Mouse (Mus musculus) urinary bladder, postnatal 36 days (tissue): Measurements from ENCODE around the gene Gm13101.
A peak's percentile ranks its signal among the peaks of the same experiment; 100 is the strongest.
"Not testable (repeated sequence)": the region's sequence is repeated elsewhere in the genome, so short reads cannot be mapped to it uniquely, and the experiment has no call there.

Experiments
- DNase-seq, 2 experiments: peaks; one replicate each; pipeline ENCODE4 v3.0.0; 2022; ENCODE audit warnings: low spot score in 2 of 2, mixed read lengths in 1 of 2

The Gm13101 gene

GRCm38 (mm10) chr4:143966850-143967249 is at the start of gene Gm13101:
Gene Gm13101 (minus strand): TSS chr4:143966950.
- DNase-seq: not testable (repeated sequence)

GRCm38 (mm10) chr4:143994269-143994668 is 27.5 kb upstream of the Gm13101 start, which contains the start of gene Pramef17:
Gene Pramef17 (minus strand): TSS chr4:143994369.
- DNase-seq: not testable (repeated sequence)

- DNase-seq: peak; percentile 45 to 51
Observed at GRCm38 (mm10) chr4:143988126-143988525, 21.4 kb upstream of the Gm13101 start.

GRCm38 (mm10) chr4:143987475-143987941 is 20.8 kb upstream of the Gm13101 start:
- DNase-seq: peak; percentile 19 to 47

GRCm38 (mm10) chr4:143985733-143986132 is 19.0 kb upstream of the Gm13101 start:
- peak; percentile 8 to 15 for DNase-seq

- DNase-seq: peak; percentile 1 to 28
Observed at GRCm38 (mm10) chr4:143985165-143985564, 18.4 kb upstream of the Gm13101 start.

GRCm38 (mm10) chr4:143983446-143983845 is 16.7 kb upstream of the Gm13101 start:
- DNase-seq: not testable (repeated sequence)

GRCm38 (mm10) chr4:143950916-143951315 is 15.8 kb downstream of the Gm13101 start, which contains the start of gene Pramef25:
Gene Pramef25 (minus strand): TSS chr4:143951016.
- DNase-seq: not testable (repeated sequence)
